Mouse (Mus musculus): ENCODE results near the gene Cd180.

- TF ChIP-seq CTCF (IDR thresholded peaks at IDR 0.05; ENCODE audit: insufficient read depth, low read length) = no peak
- TF ChIP-seq POLR2A (IDR thresholded peaks at IDR 0.05; ENCODE audit: borderline replicate concordance, extremely low read depth, low read depth, low read length) = no peak
These were observed 47.0 kb upstream of the Cd180 start for GRCm38 (mm10) chr13:102646271-102646771.
